9 mouse cellular contexts compared by ENCODE assay signal in genomic region chr15:86134941-86135783, GRCm38 (mm10). TPM values are rescaled to one million over a fixed set of nuclear protein-coding genes. Genes with fewer than 3 reads are reported as not detected.
DNase-seq lines count a peak whose midpoint lies in the region; ATAC-seq and TF ChIP-seq lines count a peak whose summit lies in the region.
"Had no signal": no experiment of that assay in that cellular context is flagged by ENCODE, and none has a peak within 500 bp of the region (broad histone marks: within the 10 kb centered on the region; RNA-seq: fewer than 3 reads in every experiment).

No protein-coding gene starts in this region.

- peak; percentile 85 to 96 for TF ChIP-seq CTCF in CH12.LX (conservative IDR thresholded peaks at IDR 0.05 in 1 of 2, IDR thresholded peaks at IDR 0.05 in 1 of 2; ENCODE audit: low read depth in 2 of 2, low read length in 2 of 2)
- TF ChIP-seq CTCF in lung, adult 2 months (IDR thresholded peaks at IDR 0.05; ENCODE audit: insufficient read depth, low read length): peak; percentile 93

- peaks cover 19% of the 10 kb centered on the region for H3K27me3 ChIP-seq in CH12.LX (replicated peaks)
- no peaks in the 10 kb centered on the region for H3K27me3 ChIP-seq in forebrain, embryonic 10.5 days (ENCODE audit: poor library complexity, severe bottlenecking)
- H3K27me3 ChIP-seq: heart, embryonic 13.5 days had no signal

- H3K9ac ChIP-seq in CH12.LX (ENCODE audit: insufficient read depth, low read depth): no peak overlapping the region
- H3K9ac ChIP-seq: heart, embryonic 13.5 days had no signal

- no peak overlapping the region for H3K4me3 ChIP-seq in CH12.LX (replicated peaks in 1 of 3; ENCODE audit: low read depth in 2 of 3, low read length in 2 of 3, poor library complexity in 1 of 3)
- H3K4me3 ChIP-seq in forebrain, embryonic 10.5 days: no peak overlapping the region
- H3K4me3 ChIP-seq in lung, adult 2 months (replicated peaks; ENCODE audit: extremely low read depth, low read depth, low read length): no peak overlapping the region
- H3K4me3 ChIP-seq: heart, embryonic 13.5 days had no signal

- no peaks in the 10 kb centered on the region for H3K36me3 ChIP-seq in CH12.LX (replicated peaks in 1 of 2; ENCODE audit: control insufficient read depth in 1 of 2, insufficient read depth in 1 of 2, low read length in 1 of 2)
- H3K36me3 ChIP-seq in forebrain, embryonic 10.5 days (replicated peaks): peaks cover 59% of the 10 kb centered on the region

- ATAC-seq in neutrophil, adult 5-6 weeks (ENCODE audit: extremely low read depth, insufficient number of reproducible peaks, low FRiP score, poor library complexity, severe bottlenecking): peak; percentile 45; the same call in 1 of the 2 replicates

- intact Hi-C loops in heart, postnatal 25 days (cut with DNase I): loop anchor here (2.0 to 10.0 kb wide), 3 partner anchors 80 to 420 kb away; no protein-coding TSS in a partner anchor

- dilution Hi-C loops in CH12.LX (cut with MboI; ENCODE audit: extremely low pct_ligation_motif_present, extremely low pct_unique_long_range_greater_than_20kb, low sequenced_read_pairs): no loop called here

- peaks cover 13 to 33% of the 10 kb centered on the region in 2 experiments for H3K4me1 ChIP-seq in CH12.LX (ENCODE audit: control insufficient read depth in 1 of 2, insufficient read depth in 2 of 2)
- 0 out of 2 replicates have a peak, but pooled peaks cover 6% of the 10 kb centered on the region for H3K4me1 ChIP-seq in forebrain, embryonic 10.5 days
- no peaks in the 10 kb centered on the region for H3K4me1 ChIP-seq in lung, adult 2 months (ENCODE audit: control insufficient read depth, insufficient read depth, low read length)

- 48% methylated on average over 18 of the region's 18 CpGs for WGBS in forebrain, embryonic 10.5 days
- 33% methylated on average over 18 of the region's 18 CpGs for WGBS in large intestine, adult 2 months
- WGBS in lung, adult 2 months: 36% methylated on average over 18 of the region's 18 CpGs

- TF ChIP-seq EP300 in CH12.LX (IDR thresholded peaks at IDR 0.05; ENCODE audit: low read length): no peak

- peak; percentile 89 for TF ChIP-seq RAD21 in CH12.LX (IDR thresholded peaks at IDR 0.05; ENCODE audit: low read depth, low read length)

- no peaks in the 10 kb centered on the region for H3K79me2 ChIP-seq in CH12.LX (replicated peaks; ENCODE audit: control insufficient read depth, extremely low read depth, insufficient read depth, poor library complexity, severe bottlenecking)

- H3K27ac ChIP-seq in CH12.LX (ENCODE audit: insufficient read depth, low read depth): no peak overlapping the region
- no peak overlapping the region for H3K27ac ChIP-seq in forebrain, embryonic 10.5 days
- H3K27ac ChIP-seq: heart, embryonic 13.5 days had no signal

- no peaks in the 10 kb centered on the region for H3K9me3 ChIP-seq in CH12.LX (replicated peaks; ENCODE audit: low read length)
- no peaks in the 10 kb centered on the region for H3K9me3 ChIP-seq in forebrain, embryonic 10.5 days
- H3K9me3 ChIP-seq: heart, embryonic 13.5 days had no signal

- TF ChIP-seq POLR2A in CH12.LX (IDR thresholded peaks at IDR 0.05; ENCODE audit: low read depth, low read length): no peak
- no peak for TF ChIP-seq POLR2A in lung, adult 2 months (IDR thresholded peaks at IDR 0.05; ENCODE audit: borderline replicate concordance, extremely low read depth, low read depth, low read length)

- in situ Hi-C loops in CH12.LX (cut with MboI; ENCODE audit: low pct_ligation_motif_present, low pct_unique_long_range_greater_than_20kb, low sequenced_read_pairs): loop anchor here (5.0 kb wide), 1 partner anchor 223 kb away; no protein-coding TSS in a partner anchor

- DNase-seq in CH12.LX (ENCODE audit: extremely low read depth): peak; percentile 76
- peak; percentile 61 for DNase-seq in brain, embryonic 18.5 days (ENCODE audit: low read depth, low spot score)
- peak; percentile 85 for DNase-seq in forebrain, embryonic 10.5 days (ENCODE audit: extremely low spot score, low spot score)
- peak; percentile 62 for DNase-seq in heart, postnatal 25 days (ENCODE audit: low spot score)
- DNase-seq in large intestine, adult 2 months (ENCODE audit: low read depth, low spot score): peak; percentile 55
- peak; percentile 84 for DNase-seq in lung, adult 2 months
- DNase-seq in thymus, adult 18-20 months: peak; percentile 51 to 62

- no peak overlapping the region for H3K4me2 ChIP-seq in CH12.LX (ENCODE audit: insufficient read depth, low read depth, poor library complexity, severe bottlenecking)
- H3K4me2 ChIP-seq: heart, embryonic 13.5 days had no signal

TF ChIP-seq in CH12.LX, 34 proteins besides CTCF, POLR2A, EP300 and RAD21:
- TF ChIP-seq ZC3H11A (IDR thresholded peaks at IDR 0.05; ENCODE audit: low read depth, low read length): 0 out of 2 replicates have a peak, but pooled peaks have one; percentile 24
- no peak for TF ChIP-seq ZNF384 (IDR thresholded peaks at IDR 0.05; ENCODE audit: low read depth, low read length)
- TF ChIP-seq SMC3 (IDR thresholded peaks at IDR 0.05; ENCODE audit: low read depth, low read length): peak; percentile 83
- TF ChIP-seq UBTF (IDR thresholded peaks at IDR 0.05; ENCODE audit: low read depth, low read length): no peak

RNA-seq across cellular contexts. Expression of gene Cerk, which starts 50.8 kb away (rescaled TPM):
- total RNA-seq in CH12.LX (2012; rRNA removed): 8.8 and 10.3 TPM in 2 replicates
- 3.7 and 4.4 TPM in 2 replicates for total RNA-seq in CH12.LX (2014; rRNA removed)
- 2.2 and 2.5 TPM in 2 replicates for polyA plus RNA-seq in CH12.LX (2012; ENCODE audit: insufficient read length, low read depth)
- 10.7 and 10.9 TPM in 2 replicates for polyA plus RNA-seq in forebrain, embryonic 10.5 days (2016; fragmentation: Nextera tagmentation; extraction: Ambion mirVana)
- 10 to 100 TPM; 29.7 to 29.9 TPM for total RNA-seq in heart, postnatal 25 days (2021)
- polyA plus RNA-seq in large intestine, adult 2 months (2012; rRNA removed): 26.1 and 40.0 TPM in 2 replicates
- polyA plus RNA-seq in lung, adult 2 months (2012; rRNA removed): 38.2 and 40.8 TPM in 2 replicates
- total RNA-seq in neutrophil, adult 5-6 weeks (2017): 114 and 127 TPM in 2 replicates
